Mouse (Mus musculus) megakaryocyte, adult 5-6 weeks (primary cell): ENCODE results near the gene Lmf2. TPM values are rescaled to one million over a fixed set of nuclear protein-coding genes. Genes with fewer than 3 reads are reported as not detected.

Source experiments
- ATAC-seq: 2 replicates; pipeline ENCODE4 v1.8.0; 2016; ENCODE audit warnings: mild to moderate bottlenecking, inconsistent platforms; ENCODE audit not compliant: poor library complexity, severe bottlenecking
- total RNA-seq, 2 experiments: library from RNA; stranded (forward) in 1 of 2; stranded (reverse) in 1 of 2; fragments of 153-499, 151-499 nt in 1 of 2; fragments of 221-1000, 200-1000 nt in 1 of 2; gene quantifications; 2 replicates each; pipeline versions ENCODE4 v1.2.3 to v1.2.4; 2015 to 2017

Lmf2 gene
- total RNA-seq, 2 experiments from 2014 or later = 31.6 to 31.8 TPM

DNA sequence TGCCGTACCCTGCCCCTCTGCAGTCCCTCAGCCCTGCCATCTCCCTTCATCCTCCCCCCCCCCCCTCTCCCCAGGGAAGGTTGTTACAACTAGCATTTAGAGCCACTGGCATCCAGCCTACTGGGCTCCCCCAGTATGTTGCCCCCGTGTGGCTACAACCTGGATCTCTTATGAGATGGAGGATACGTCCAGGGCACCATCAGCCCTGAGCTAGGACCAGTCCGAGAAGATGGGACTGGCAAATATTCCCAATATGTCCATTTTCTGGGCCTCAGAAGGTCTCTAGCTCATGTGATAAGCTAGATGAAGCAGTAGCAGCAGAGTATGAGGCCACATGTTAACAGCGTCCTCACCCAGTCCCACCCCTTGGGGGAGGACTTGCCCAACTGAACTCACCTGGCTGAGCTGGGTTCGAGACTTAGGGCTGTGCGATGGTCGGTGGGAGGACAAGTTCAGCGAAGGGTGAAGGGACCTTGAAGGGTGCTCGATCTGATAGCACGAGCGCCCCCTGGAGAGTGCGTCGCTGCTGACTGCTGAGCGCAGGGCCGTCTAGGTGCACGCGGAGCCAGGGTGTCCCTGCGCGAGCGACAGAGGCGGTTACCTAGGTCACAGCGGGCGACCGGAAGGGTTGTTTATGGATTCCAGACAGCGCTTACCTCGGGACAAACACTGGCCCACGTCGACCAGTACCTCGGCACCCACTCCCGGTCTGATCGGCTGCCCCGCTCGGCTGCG is 17.7 kb upstream of the Lmf2 start:
- peak; percentile 86 for ATAC-seq

DNA sequence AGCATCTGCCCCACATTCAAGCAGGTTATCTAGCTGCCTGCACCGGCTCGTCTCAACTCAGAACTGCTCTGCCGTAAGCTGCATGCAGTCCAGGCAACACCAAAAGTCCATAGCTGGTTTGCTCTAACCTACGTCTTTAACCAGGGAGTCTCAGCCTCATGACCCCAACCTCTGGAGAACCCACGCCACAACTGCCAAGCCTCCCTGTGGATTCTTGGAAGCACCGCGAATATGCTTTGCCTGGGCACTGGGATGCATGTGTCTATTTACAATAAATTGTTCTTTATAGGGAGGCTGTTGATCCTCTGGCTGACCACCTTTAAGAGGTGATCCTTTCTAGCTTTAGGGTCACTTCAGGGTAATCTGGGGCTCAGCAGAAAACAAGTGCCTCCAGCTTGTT is 17.1 kb upstream of the Lmf2 start:
- no peak for ATAC-seq

DNA sequence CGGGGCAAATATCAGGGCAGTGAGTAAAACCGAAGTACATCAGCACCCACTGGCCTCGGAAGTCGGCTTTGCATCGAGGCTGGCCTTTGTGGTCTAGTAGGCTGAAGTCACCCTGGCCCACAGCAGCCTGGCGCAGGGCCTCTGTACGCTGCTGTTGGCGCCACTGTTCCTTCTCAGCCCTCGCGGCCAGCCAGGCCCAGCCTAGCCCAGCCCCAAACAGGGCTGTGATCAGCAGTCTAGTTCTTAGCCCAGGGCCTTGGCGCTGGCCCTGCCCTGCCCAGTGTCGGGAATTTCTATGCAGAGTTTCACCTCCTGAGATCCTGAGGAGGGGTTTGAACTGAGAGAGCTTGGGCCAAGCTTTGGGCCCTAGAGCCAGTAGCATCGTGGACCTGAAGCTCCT is 16.6 kb upstream of the Lmf2 start:
- no peak for ATAC-seq

DNA sequence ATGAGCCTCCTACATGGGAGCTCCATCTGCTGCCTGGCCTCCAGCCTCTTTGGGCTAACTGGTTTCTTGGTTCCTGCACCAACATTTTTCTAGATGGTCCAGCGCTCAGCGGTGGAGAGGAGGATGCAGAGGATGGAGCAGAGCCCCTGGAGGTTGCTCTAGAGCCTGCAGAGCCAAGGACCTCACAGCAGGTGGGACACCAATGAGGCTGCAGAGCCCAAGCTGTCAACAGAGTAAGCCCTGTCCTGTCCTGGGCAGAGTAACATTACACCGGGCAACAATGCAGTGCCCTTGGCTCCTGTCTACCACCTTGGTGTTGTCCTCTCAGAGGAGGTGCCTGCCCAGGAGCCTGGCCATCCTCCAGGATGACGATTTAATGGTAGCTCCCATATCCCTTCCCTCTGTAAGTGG is 9.7 kb upstream of the Lmf2 start:
- no peak for ATAC-seq

DNA sequence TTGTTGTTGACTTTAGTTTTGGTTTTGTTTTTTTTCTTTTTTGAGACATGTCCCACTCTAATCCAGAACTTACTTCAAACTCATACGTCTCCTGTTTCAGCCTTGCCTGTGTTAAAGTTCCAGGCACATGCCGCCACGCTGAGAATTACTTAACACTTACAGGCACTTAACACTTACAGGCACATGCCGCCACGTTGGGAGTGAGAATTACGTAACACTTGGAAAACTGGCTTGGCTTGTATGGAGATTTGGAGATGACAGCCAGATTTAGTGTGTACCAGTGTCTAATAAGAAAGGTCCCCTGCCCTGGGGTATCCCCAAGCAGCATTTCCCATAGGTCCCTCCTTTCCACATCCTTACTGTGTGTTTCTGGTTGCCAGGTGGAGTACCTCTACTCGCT is 7.6 kb upstream of the Lmf2 start:
- no peak for ATAC-seq

GRCm38 (mm10) chr15:89358784-89359183 is 3.3 kb upstream of the Lmf2 start:
- no peak for ATAC-seq

DNA sequence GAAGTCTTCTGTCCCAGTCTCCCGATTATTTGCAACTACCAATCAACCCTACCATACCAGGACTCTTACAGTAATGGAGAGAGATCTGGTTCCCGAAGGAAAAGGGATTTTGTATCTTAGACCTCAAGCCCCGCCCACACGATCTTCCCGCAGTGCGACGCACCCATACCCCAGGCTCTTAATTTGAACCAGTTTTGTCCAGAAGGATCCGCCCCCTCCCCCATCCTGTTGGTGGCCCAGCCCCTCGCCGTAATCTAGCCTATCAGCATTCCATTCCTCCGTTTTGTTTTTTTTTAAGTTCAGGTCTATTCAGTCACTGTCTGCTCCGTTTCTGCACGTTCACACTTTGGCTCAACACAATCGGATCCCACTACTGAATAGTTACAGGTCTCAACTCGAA is 913 bp upstream of the Lmf2 start:
- peak; percentile 55 for ATAC-seq

DNA sequence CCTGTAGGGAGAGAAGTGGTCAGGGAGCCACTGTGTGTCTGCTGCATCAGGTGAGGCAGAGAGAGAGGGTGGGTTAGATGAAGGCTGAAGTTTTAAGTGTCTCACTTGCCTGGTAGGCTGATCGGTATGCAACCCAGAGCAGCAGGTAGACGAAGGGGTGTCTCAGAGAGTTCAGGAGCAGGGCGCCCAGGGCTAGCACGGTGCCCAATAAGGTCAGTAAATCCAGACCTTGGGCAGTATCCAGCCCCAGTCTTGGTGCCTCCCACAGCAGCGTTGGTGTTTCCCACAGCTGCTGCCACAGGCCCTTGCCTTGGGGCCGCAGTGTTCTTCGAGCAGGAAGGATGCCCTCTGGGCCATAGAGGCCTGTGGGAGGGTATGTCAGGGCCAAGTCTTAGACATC is 1.0 kb downstream of the Lmf2 start:
- no peak for ATAC-seq

DNA sequence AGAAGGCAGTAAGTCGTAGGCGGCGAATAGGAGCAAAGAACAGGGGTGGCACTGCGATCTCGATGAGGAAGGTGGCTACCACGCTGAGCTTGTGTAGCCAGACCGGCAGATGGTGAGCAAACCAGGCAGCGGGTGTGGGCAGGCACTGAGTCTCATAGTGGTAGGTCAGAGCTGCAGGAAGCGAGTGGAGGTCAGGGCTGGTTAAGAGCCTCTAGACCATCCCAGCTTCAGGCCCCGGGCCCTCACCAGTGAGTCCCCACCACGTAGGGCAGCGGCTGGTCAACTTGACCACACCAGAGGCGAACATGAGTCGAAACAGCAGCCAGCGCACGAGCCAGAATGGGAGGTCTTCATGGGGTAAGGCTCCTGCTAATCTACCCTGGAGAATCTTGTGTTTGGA is 1.6 kb downstream of the Lmf2 start:
- no peak for ATAC-seq

GRCm38 (mm10) chr15:89352795-89353194 is 2.7 kb downstream of the Lmf2 start:
- no peak for ATAC-seq

DNA sequence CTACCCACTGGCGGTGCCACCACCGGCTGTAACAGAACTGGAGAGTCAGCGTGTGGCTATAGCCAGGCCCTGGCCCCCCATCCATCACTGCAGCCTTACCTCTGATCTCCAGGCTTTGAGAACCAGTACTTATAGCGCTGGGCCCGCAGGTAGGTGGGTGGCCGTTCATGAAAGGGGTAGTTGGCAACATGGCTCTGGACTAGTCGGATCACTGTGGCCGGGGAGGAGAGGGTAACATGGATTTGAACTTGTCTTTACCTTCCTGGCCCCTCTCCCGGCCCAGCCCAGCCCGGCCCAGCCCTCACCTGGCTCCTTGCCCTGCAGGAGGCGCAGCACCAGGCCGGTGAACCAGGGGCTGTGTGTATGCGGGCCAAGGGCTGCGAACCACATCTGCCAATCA is 3.4 kb downstream of the Lmf2 start:
- no peak for ATAC-seq

DNA sequence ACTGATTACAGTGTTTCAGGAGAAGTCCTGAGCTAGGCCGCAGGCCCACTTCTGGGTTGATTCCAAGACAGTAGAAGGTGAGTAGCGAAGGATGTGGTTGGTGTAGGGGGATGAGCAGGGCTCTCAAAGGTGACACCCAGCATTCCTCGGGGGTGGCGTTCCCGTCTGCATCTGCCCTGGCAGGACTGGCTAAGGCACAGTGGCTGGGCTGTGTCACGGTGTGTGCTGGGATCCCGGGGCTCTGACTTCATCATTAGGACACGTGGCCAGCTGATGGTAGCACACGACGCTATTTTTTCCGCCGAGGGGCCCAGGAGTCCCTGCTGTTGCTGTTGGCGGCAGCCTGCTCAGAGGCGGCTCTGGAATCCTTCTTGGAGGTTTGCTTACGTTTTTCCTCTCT is 4.2 kb downstream of the Lmf2 start:
- ATAC-seq = no peak

GRCm38 (mm10) chr15:89350447-89350846 is 5.0 kb downstream of the Lmf2 start:
- no peak for ATAC-seq

DNA sequence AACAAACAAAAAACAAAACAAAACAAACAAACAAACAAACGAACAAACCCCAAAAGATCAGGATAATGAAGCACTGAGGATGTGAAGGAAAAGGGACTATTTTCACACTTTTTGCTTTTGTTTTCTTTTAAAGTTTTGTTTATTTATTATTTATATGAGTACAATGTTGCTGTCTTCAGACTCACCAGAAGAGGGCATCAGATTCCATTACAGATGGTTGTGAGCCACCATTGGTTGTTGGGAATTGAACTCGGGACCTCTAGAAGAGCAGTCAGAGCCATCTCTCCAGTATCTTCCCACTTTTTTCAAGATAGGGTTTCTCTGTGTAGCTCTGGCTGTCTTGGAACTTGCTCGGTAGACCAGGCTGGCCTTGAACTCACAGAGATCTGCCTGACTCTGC is 12.1 kb downstream of the Lmf2 start:
- no peak for ATAC-seq

DNA sequence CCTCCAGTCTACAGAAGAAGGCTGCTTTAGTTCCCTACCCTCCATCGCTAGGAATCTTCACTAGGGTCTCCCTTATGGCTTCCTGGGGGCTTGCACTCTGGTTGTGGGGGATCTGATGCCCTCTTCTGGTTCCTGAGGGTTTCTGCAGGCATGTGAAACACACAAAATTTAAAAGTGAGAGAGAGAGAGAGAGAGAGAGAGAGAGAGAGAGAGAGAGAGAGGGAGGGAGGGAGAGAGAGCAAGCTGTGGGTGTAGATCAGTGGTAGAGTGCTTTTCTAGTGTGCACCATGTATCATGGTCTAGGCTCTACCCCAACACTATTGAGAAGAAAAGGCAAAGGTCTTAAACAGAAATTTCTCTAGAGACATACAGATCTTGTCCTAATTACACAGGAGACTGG is 13.8 kb downstream of the Lmf2 start:
- ATAC-seq = no peak

DNA sequence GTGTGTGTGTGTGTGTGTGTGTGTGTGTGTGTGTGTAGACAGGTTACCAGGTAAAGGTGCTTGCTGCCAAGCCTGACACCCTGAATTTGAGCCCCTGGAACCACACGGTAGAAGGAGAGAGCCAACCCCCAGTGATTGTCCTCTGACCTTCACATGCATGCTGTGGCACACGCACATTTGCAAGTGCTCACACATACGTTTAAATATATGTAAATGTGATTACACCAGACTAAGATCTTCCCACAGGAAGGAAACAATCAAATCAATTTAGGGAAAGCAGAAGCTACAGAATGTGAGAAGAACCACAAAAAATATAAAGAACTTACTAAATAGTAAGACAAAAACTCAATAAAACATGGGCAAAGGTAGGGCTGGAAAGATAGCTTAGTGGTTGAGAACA is 15.3 kb downstream of the Lmf2 start:
- peak; percentile 43; the same call in 1 of the 2 replicates for ATAC-seq

DNA sequence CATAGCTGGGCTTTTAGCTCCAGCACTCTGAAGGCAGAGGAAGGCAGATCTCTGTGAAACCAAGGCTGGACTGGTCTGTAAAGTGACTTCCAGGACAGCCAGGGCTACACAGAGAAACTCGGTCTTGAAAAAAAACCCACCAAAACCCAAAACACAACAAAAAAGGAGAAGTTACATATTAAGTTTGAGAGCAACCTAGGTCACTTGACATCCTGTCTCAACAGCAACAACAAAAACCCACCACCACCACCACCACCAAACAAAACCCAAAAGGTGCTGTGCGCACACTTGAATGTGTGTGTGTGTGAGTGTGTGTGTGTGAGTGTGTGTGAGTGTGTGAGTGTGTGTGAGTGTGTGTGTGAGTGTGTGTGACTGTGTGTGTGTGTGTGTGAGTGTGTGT is 15.8 kb downstream of the Lmf2 start:
- peak; percentile 75 for ATAC-seq

GRCm38 (mm10) chr15:89336422-89336821 is 19.0 kb downstream of the Lmf2 start:
- no peak for ATAC-seq

DNA sequence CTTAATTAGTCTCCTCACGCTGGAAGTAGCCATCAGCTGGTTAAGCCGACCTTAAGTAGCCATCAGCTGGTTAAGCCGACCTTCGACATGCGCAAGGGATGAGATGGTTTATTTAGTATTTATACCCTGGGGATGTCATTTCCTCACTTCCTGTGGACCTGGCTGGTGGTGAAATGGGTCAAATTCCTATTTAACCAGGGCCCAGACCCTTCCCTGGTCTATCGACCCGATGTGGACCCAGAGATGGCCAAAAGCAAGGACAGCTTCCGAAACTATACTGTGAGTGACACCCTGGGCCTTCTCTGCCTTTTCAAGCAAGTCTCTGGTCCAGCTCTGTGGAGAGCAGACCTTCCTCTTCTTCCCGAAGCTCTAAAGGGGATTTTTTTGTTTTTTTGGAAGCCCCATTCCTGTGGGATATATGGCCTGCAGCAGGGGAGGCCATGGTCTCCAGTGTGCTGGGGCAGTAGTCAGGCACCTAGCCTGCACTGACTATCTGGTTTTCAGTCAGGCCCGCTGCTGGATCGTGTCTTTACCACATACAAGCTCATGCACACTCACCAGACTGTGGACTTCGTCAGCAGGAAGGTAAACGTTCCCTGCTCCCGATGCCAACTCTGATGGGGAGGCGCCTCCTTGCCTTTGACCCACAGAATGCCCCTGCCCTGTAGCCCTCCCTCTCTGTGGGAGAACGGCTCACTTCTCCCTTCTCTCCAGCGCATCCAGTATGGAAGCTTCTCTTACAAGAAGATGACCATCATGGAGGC is 20.5 kb downstream of the Lmf2 start:
- no peak for ATAC-seq

GRCm38 (mm10) chr15:89334271-89334670 is 21.2 kb downstream of the Lmf2 start, which contains the start of gene Miox:
Gene Miox (plus strand): TSS chr15:89334398.
- ATAC-seq = no peak

GRCm38 (mm10) chr15:89326441-89326840 is 29.0 kb downstream of the Lmf2 start:
- ATAC-seq = no peak

DNA sequence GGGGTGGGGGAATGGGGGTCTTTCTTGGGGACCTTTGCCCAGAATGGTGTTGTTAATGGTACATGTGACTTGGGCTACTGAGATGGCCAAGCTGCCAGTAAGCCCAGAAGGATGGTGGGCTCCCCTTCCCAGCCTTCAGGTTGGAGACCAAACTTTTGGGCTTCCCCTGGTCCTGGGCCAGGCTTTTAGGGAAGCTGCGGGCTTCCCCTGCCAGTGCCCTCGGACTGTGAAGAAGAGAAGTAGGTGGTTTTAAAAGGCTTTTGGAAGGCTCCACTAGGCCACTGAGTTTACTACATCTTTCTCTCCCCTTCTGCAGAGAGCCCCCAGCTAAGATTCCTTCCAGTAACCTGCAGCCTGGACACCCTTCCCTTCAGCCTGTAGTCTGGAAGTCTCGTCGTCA is 31.8 kb downstream of the Lmf2 start:
- ATAC-seq = no peak; the same call in 1 of the 2 replicates
